Mouse (Mus musculus) ES-Bruce4 (cell line): ENCODE results near the gene Sh3d19.

Experiments
- CTCF ChIP-seq: IDR thresholded peaks from one replicate; pipeline ENCODE4 v1.8.1; 2011; ENCODE audit warnings: low read depth, low read length
- POLR2A ChIP-seq: IDR thresholded peaks from one replicate; pipeline ENCODE4 v1.8.1; 2011; ENCODE audit warnings: low read length; ENCODE audit not compliant: insufficient read depth

DNA sequence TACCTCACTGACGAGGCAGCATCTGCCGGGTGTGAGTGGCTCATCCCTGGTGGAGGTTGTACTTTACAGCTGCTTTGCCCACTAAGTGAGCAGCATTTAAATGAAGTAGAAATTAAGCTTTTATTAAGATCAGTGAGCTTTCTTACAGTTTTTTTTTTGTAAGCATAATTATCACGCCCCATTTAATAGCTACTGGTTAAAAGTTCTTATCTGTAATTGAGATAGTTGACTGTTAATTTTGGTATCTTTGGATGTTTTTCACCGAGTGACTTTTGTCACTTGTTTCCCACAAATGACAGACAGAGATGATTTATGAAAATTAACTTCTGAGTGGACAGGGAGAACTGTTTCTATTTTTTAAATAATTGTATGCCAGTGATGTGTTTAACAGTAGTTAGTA lies 134.0 kb downstream of the Sh3d19 start:
- TF ChIP-seq CTCF (no peak), POLR2A (no peak)
